Mouse (Mus musculus): ENCODE data around the gene Cdh5. TPM values are rescaled to one million over a fixed set of nuclear protein-coding genes. Genes with fewer than 3 reads are reported as not detected.

Gene Cdh5
- total RNA-seq, 2 experiments from 2014 or later = 21.8 to 24.4 TPM

DNA sequence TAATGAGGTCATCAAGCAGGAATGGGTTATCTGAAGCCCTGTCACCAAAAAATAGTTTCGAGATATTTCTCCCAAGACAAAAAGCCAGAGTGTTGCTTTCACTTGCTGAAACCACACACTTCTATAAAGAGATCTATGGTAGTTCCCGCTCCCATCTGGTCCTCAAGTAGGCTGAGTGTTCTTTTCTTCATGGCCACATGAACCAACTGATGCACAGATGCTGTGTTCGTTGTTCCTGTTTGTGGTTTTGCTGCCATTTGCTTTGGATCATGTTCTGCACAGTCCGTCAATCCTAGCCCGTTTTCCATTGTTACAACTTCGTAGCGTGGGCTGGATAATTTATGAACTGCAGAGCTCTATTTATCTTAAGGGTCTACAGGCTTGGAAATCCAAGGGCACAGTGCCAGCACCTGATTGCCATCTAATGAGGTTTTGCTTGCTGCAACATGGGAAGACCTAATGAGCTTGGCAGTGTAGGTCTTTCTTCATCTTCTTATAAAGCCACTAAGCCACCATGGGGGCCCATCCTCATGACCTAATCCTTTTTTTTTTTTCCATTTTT is 30.1 kb downstream of the Cdh5 start:
- no peak for DNase-seq
- intact Hi-C loops (cut with DNase I) = no loop called here

DNA sequence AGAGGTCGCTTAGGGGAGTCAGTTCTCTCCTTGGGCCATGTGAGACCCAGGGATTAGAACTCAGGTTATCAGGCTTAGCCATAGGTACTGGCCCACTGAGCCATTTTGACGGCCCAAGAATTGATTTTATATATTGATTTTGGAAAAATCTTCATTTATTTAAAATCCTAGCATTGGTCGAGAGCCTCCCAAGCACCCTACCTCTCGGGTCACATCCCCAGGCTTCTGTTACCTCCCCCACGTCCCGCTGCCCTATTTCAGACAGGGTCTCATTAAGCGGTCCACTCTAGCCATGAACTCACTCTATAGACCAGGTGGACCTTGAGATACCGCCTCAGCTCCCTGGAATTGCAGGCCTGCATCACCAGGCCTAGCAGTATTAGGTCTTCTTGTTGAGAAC is 33.1 kb downstream of the Cdh5 start:
- intact Hi-C loops (cut with DNase I) = no loop called here
- DNase-seq = no peak

GRCm38 (mm10) chr8:104136277-104136676 is 34.9 kb downstream of the Cdh5 start:
- DNase-seq = no peak
- intact Hi-C loops (cut with DNase I) = no loop called here

DNA sequence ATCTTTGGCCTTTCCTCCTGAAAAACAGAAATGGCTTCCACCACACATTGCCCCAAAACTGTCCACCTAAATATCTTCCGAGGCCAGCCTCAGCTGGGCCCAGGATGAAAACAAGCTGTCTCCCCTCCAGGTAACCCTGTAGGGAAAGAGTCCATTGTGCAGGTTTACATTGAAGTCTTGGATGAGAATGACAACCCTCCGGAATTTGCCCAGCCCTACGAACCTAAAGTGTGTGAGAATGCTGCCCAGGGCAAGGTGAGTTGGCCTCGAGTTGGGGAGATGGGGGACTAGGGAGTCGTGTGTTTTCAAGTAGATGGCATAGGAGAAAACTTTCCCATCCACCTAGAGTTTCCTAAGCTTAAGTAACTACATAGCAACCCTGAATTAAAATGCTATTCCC is 36.2 kb downstream of the Cdh5 start:
- intact Hi-C loops (cut with DNase I) = no loop called here

GRCm38 (mm10) chr8:104140611-104141010 is 39.2 kb downstream of the Cdh5 start:
- intact Hi-C loops (cut with DNase I) = no loop called here

More for the DNA sequence above, 36.2 kb downstream of the Cdh5 start:
- DNase-seq = no peak

DNA sequence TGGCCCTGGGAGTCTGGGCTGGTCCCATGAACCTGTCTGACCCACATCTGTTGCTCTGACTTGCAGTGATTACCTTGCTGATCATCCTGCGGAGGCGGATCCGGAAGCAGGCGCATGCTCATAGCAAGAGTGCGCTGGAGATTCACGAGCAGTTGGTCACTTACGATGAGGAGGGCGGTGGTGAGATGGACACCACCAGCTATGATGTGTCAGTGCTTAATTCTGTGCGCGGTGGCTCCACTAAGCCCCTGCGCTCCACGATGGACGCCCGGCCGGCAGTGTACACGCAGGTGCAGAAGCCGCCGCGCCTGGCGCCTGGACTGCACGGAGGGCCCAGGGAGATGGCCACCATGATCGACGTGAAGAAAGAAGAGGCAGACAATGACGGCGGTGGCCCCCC is 41.0 kb downstream of the Cdh5 start:
- intact Hi-C loops (cut with DNase I) = no loop called here
- no peak for DNase-seq

More at GRCm38 (mm10) chr8:104140611-104141010, 39.2 kb downstream of the Cdh5 start:
- no peak for DNase-seq

DNA sequence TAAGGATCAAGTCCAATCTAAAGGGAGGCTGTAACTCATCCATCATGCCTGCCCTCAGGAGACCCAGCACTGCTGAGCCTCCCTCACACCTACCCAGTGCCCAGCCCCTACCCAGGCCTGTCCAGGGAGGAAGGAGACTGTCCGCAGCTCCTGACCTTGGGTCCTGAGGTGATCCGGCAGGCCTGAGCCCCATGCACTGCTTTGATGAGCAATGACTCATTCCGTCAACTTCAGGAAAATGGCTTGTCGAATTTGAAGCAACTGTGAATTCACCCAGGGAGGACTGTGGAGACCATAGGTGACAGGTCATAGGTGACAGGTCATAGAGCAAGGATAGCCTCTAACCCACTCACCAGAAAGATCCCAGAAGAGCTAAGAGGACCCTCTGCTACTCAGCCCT is 42.0 kb downstream of the Cdh5 start:
- DNase-seq = no peak
- intact Hi-C loops (cut with DNase I) = no loop called here

- peak; percentile 42 for DNase-seq
- intact Hi-C loops (cut with DNase I) = loop anchor here (5.0 kb wide), 1 partner anchor 73 kb away; no protein-coding TSS in a partner anchor
These were observed 43.2 kb downstream of the Cdh5 start for GRCm38 (mm10) chr8:104144434-104145216.

DNA sequence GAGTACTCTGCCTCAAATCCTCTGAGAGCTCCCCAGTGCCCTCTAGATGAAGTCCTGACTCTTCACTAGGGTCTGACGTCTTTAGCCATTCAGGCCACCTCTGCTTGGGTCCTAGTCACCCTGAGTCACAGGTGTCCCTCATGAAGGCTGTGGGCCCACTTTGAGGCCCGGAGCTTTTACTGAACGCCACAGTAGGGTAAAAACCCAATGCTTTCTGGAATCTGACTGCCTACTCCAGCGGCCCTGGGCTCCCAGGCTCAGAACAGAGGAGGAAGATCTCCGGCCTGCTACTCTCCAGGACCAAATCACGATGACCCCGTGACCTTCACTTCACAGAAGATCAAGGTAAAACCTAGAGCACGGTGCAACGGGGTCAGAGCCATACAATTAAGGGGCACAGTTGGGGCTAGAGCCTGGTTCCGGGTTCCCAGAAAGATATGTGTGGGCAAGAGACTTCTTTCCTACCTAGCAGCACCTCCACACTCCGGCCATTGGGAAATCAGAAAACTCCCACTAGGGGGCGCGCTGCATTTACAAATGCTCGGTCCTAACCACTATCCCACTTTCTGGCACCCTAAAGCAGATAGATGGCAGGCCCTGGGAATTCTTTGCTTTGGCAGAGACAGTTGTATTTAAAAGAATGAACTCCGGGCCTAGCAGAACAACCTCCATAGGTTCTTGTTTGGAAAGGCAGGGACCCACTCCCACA is 44.7 kb downstream of the Cdh5 start:
- DNase-seq = peak; percentile 91
- intact Hi-C loops (cut with DNase I) = loop anchor here (5.0 kb wide), 1 partner anchor 71 kb away; no protein-coding TSS in a partner anchor

GRCm38 (mm10) chr8:104146717-104147494 is 45.5 kb downstream of the Cdh5 start:
- intact Hi-C loops (cut with DNase I) = loop anchor here (5.0 kb wide), 1 partner anchor 70 kb away; no protein-coding TSS in a partner anchor
- DNase-seq = no peak

DNA sequence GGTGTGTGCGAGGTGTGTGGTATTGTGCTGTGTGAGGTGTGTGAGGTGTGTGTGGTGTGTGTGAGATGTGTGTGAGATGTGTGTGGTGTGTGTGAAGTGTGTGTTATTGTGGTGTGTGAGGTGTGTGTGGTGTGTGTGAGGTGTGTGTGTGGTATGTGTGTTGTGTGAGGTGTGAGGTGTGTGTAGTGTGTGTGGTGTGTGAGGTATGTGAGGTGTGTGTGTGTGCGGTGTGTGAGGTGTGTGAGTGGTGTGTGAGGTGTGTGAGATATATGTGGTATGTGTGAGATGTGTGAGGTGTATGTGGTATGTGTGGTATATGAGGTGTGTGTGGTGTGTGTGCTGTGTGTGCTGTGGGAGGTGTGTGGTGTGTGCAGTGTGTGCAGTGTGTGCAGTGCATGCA is 46.5 kb downstream of the Cdh5 start:
- intact Hi-C loops (cut with DNase I) = loop anchor here (5.0 kb wide), 1 partner anchor 69 kb away; no protein-coding TSS in a partner anchor
- no peak for DNase-seq

- intact Hi-C loops (cut with DNase I) = no loop called here
These were observed 59.3 kb downstream of the Cdh5 start for GRCm38 (mm10) chr8:104160731-104161130.

DNA sequence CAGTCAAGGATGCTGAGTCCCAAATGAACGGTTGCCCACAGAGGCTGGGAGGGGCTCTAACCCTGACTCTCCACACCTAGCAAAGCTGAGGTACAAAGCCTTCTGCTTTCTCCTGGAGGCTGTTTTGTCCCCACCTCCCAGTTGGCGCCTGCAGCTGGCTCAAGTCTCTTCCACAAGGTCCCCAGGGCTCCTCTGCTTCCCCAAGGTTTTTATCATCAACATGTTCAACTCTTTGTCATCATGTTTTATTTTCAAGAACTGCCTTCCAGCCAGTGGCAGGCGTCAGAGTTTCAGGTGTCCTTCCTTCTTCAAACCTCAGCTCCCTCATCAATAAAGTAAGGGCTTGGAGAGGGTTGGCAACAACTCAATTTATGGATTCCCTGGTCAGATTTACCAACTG is 68.0 kb downstream of the Cdh5 start:
- intact Hi-C loops (cut with DNase I) = no loop called here
- DNase-seq = no peak

More at GRCm38 (mm10) chr8:104160731-104161130, 59.3 kb downstream of the Cdh5 start:
- no peak for DNase-seq

GRCm38 (mm10) chr8:104170118-104171049 is 69.0 kb downstream of the Cdh5 start, which contains the start of gene Bean1:
TSS of gene Bean1 (plus strand) at chr8:104170442.
- intact Hi-C loops (cut with DNase I) = no loop called here
- peak; percentile 28 for DNase-seq

DNA sequence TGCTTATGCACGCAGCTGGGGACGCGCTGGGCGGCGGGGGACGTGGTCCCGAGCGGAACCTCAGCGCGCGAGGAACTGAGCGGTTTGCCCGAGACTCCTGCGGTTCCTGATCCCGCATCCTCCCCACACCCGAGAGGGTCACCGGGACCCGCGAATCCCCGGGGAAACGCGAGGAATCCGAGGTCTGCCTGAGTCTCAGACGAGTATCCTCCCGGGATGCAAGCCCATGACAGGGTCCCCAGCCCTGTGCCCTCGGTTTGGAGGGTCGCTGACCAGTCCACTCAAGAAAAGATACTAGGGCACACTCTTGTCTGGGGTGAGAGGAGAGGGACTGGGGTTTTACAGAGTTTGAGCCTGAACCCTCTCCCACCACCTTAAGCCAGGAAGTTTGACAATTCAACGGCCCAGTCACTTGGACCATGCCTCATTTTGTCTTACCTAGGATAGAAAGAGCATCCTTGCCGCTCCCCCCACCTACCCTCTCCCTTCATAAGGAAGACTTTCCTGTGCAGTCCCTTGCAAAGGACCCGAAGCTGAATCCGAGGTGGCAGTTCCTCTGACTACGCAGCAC is 69.7 kb downstream of the Cdh5 start:
- intact Hi-C loops (cut with DNase I) = no loop called here
- no peak for DNase-seq

GRCm38 (mm10) chr8:104172420-104172819 is 71.0 kb downstream of the Cdh5 start:
- no peak for DNase-seq
- intact Hi-C loops (cut with DNase I) = no loop called here

DNA sequence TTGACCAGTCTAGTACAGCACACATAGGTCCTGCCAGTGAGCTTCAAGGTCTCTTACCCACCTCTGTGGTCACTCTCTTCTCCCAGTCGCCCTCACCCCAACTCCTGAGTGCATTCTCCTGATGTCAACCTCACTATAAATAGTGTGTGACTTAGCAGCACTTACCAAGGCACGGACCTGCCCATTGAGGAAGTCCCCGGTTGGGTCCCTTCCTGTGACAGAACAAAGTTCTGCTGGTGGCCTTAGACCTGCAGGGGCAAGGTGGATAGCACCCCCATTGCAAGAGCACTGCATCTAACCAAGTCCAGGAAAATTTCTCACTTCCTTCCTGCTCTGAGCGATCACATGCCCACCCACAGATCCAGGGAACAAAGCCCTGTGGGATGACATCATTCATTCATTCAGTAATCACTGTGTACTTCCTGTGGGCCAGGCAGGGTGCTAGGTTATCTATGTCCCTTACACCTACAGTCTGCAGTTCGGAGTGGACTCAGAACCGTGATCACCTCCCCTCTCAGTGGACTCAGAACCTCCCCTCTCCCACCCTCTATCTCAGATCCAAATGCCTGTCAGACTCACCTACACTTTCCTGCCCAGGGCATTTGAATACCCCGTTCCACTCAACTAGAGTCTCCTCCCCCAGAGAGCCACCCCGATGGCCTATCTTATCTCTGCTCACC is 74.6 kb downstream of the Cdh5 start:
- intact Hi-C loops (cut with DNase I) = no loop called here
- no peak for DNase-seq

GRCm38 (mm10) chr8:104177054-104177453 is 75.6 kb downstream of the Cdh5 start:
- no peak for DNase-seq

GRCm38 (mm10) chr8:104184905-104185304 is 83.5 kb downstream of the Cdh5 start:
- intact Hi-C loops (cut with DNase I) = no loop called here
- DNase-seq = peak; percentile 10

More at GRCm38 (mm10) chr8:104177054-104177453, 75.6 kb downstream of the Cdh5 start:
- intact Hi-C loops (cut with DNase I) = no loop called here
